Mouse (Mus musculus): Measurements from ENCODE around the gene Ift122.
"Not testable (repeated sequence)": the region's sequence is repeated elsewhere in the genome, so short reads cannot be mapped to it uniquely, and the experiment has no call there.

GRCm38 (mm10) chr6:115871318-115871717 is 18.0 kb downstream of the Ift122 start:
- TF ChIP-seq CTCF (IDR thresholded peaks at IDR 0.05; ENCODE audit: extremely low read depth, insufficient read depth, insufficient read length, insufficient replicate concordance); POLR2A (IDR thresholded peaks at IDR 0.05; ENCODE audit: low read depth, low read length): not testable (repeated sequence)
